Mouse (Mus musculus) lung, postnatal 0 days (tissue): Measurements from ENCODE around the gene Wbp11. TPM values are rescaled to one million over a fixed set of nuclear protein-coding genes. Genes with fewer than 3 reads are reported as not detected.

Source experiments
- ATAC-seq: fragments of 200-750 bp; cut with Nextera tagmentation; 2 replicates; pipeline ENCODE4 v1.8.0; 2017; ENCODE audit warnings: moderate library complexity
- DNase-seq: peaks from one replicate; pipeline ENCODE4 v3.0.0-alpha.2; 2016; ENCODE audit warnings: low spot score
- H3K27ac ChIP-seq: fragments of 300-500 bp; sonication (generic); 2 replicates; pipeline ENCODE4 v1.5.1; 2014; ENCODE audit warnings: antibody characterized with exemption, mild to moderate bottlenecking, low read length, mixed read lengths
- H3K27me3 ChIP-seq: fragments of 300-500 bp; sonication (generic); replicated peaks from 2 replicates; pipeline ENCODE4 v1.6.1; 2014; ENCODE audit warnings: low read length, mixed read lengths; ENCODE audit not compliant: insufficient read depth
- H3K36me3 ChIP-seq: fragments of 300-500 bp; sonication (generic); 2 replicates; pipeline ENCODE4 v1.6.1; 2014; ENCODE audit warnings: low read length, mixed read lengths; ENCODE audit not compliant: insufficient read depth
- H3K4me1 ChIP-seq: fragments of 300-500 bp; sonication (generic); 2 replicates; pipeline ENCODE4 v1.6.1; 2014; ENCODE audit warnings: antibody characterized with exemption, low read depth, low read length, mixed read lengths; ENCODE audit not compliant: insufficient read depth
- H3K4me2 ChIP-seq: fragments of 300-500 bp; sonication (generic); replicated peaks from 2 replicates; pipeline ENCODE4 v1.6.1; 2014; ENCODE audit warnings: low read depth, mild to moderate bottlenecking, low read length, moderate library complexity, mixed read lengths
- H3K4me3 ChIP-seq: fragments of 300-500 bp; sonication (generic); 2 replicates; pipeline ENCODE4 v1.5.1; 2014; ENCODE audit warnings: low read depth, low read length
- H3K9ac ChIP-seq: fragments of 300-500 bp; sonication (generic); replicated peaks from 2 replicates; pipeline ENCODE4 v1.6.1; 2014; ENCODE audit warnings: low read depth, mild to moderate bottlenecking
- H3K9me3 ChIP-seq: fragments of 300-500 bp; sonication (generic); 2 replicates; pipeline ENCODE4 v1.6.1; 2016; ENCODE audit warnings: low read length, mixed read lengths
- CTCF ChIP-seq: IDR thresholded peaks from 2 replicates; pipeline ENCODE4 v1.5.1; 2016; ENCODE audit warnings: antibody characterized with exemption, mild to moderate bottlenecking
- EP300 ChIP-seq: IDR thresholded peaks from 2 replicates; pipeline ENCODE4 v1.6.1; 2016; ENCODE audit warnings: antibody characterized with exemption, mild to moderate bottlenecking, control low read depth
- WGBS: fragments of 180-500 bp; shearing (Covaris S2); extraction: QIAGEN DNeasy Blood & Tissue Kit; methylation state at CpG from one replicate; pipeline ENCODE4 v1.1.7; 2014; 5-methylcytosine and 5-hydroxymethylcytosine counted together
- microRNA-seq: library from miRNA; unstranded; fragments of <30 nt; microRNA quantifications from one replicate; pipeline ENCODE4, GENCODE M21; 2016
- polyA plus RNA-seq: library from polyadenylated mRNA; unstranded; fragments of >200 nt; fragmentation: Nextera tagmentation; extraction: Ambion mirVana; gene quantifications from 2 replicates; pipeline ENCODE4 v1.2.1, GENCODE M21; 2015

The Wbp11 gene
- polyA plus RNA-seq, 1 experiment from 2014 or later = 44.4 TPM

DNA sequence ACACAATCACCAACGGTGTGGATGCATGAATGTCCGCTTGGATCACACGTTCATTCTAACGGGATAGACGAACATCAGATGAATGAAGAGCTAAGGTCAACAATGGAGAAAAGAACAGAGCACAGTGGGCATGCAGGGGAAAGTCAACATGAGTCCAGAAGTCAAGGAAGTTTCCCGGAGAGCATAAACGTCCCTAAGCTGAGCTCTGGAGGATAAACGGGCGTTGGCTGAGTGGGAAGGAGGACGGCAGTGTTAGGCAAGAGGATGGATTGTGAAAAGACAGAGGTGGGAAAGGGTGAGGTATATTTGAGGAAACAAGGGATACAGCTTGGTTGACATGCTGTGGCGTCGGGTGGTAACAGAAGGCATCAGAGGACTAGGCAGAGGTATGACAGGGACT, 45.9 kb downstream of the Wbp11 start:
- WGBS = 74% methylated on average over 12 of the region's 12 CpGs
- Histone ChIP-seq H3K27me3 (no peaks in the 10 kb centered on the region), H3K9ac (no peak overlapping the region), H3K4me2 (no peak overlapping the region), H3K27ac (no peak overlapping the region), H3K36me3 (no peaks in the 10 kb centered on the region), H3K4me3 (no peak overlapping the region), H3K4me1 (no peaks in the 10 kb centered on the region), H3K9me3 (no peaks in the 10 kb centered on the region)
- DNase-seq (no peak), ATAC-seq (no peak)
- TF ChIP-seq CTCF = no peak
- no peak for TF ChIP-seq EP300

DNA sequence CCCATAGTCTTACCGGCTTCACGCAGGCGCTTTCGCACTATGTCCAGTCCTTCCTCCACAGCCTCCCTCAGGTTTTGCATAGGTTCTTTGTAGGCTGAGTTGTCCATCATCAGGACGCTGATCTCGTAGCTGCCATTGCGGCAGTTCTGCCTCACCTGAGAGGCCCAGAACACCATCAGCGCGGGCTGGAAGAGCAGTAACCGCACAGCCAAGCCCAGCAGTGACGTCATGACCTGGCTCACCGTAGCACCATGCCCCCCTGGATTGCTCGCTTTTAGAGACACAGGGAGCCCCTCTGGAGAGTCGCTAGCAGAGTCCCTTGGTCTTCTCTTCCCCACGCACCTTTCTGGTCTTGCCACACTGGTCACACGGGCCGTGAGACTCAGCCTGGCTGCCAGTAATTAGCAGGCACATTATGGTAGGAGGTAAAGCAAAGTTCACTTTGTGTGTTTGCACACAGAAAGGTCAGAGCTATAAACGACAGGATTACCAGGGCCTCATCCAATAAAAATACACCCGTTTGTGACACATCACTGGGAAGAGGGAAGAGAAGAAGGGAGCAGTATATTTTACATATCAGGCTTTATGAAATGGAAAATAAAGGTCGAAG, 46.6 kb downstream of the Wbp11 start, which contains the start of gene Gucy2c:
Gene Gucy2c (minus strand): TSS at position 389 of the 610 bp plus-strand sequence.
- H3K9me3 ChIP-seq = no peaks in the 10 kb centered on the region
- no peak within 1 kb of the TSS for H3K4me2 ChIP-seq
- no peaks in the 10 kb centered on the region for H3K36me3 ChIP-seq
- no peak for TF ChIP-seq EP300
- no peak for TF ChIP-seq CTCF
- H3K27me3 ChIP-seq = no peaks in the 10 kb centered on the region
- DNase-seq = no peak
- H3K27ac ChIP-seq = no peak within 1 kb of the TSS
- 78% methylated on average over 20 of the region's 20 CpGs for WGBS
- H3K4me1 ChIP-seq = no peaks in the 10 kb centered on the region
- H3K9ac ChIP-seq = no peak within 1 kb of the TSS
- H3K4me3 ChIP-seq = no peak within 1 kb of the TSS
- no peak for ATAC-seq

DNA sequence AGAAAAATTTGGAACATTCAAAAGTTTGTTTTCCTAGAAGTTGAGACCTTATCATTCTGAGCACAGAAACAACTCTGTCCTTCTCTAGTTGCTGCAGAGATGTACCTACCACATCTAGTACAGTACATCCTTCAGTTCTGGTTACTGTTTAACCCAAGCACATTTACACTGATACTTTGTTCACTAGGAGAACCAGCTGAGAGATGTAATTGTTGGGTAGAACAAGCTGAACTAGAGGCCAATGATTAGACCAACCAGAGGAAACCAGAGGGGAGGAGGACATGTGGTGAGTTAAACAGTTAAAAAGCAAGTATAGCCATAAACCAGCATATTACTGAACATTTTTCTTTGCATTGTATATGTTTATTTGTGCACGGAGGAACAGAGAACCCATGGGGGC, 51.6 kb downstream of the Wbp11 start:
- WGBS = 74% methylated on average over 1 of the region's 1 CpGs
- H3K4me3 ChIP-seq = no peak overlapping the region
- no peaks in the 10 kb centered on the region for H3K36me3 ChIP-seq
- no peaks in the 10 kb centered on the region for H3K27me3 ChIP-seq
- no peak overlapping the region for H3K9ac ChIP-seq
- H3K27ac ChIP-seq = no peak overlapping the region
- DNase-seq (no peak), ATAC-seq (no peak)
- TF ChIP-seq EP300 (no peak), CTCF (no peak)
- H3K4me1 ChIP-seq = no peaks in the 10 kb centered on the region
- H3K4me2 ChIP-seq = no peak overlapping the region
- H3K9me3 ChIP-seq = no peaks in the 10 kb centered on the region

DNA sequence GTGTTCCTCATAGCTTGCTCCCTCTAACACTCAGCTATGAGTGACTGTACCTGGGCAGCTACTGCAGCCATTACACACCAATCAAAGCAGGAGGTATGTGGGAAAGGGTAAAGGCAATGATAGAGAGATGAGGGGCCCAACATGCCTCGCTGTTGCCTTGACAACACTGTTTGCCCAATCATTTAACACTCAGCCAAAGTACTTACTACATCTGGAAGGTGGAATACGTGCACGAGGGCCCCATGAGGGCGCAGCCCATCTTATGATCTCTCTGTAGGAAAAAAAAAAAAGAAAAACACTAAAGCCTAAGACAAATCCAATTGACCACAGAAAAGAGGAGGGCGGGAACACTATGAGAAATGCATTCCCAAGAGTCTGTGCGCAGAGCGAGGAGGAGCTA, 58.2 kb downstream of the Wbp11 start:
- Histone ChIP-seq H3K4me1 (no peaks in the 10 kb centered on the region), H3K4me2 (no peak overlapping the region), H3K9me3 (no peaks in the 10 kb centered on the region), H3K27ac (peak overlapping the region; percentile 32; the same call in 1 of the 2 replicates), H3K4me3 (no peak overlapping the region), H3K9ac (no peak overlapping the region), H3K36me3 (no peaks in the 10 kb centered on the region), H3K27me3 (no peaks in the 10 kb centered on the region)
- peak; percentile 29 for DNase-seq
- ATAC-seq = peak; percentile 41; the same call in 1 of the 2 replicates
- WGBS = 46% methylated on average over 7 of the region's 7 CpGs
- no peak for TF ChIP-seq EP300
- no peak for TF ChIP-seq CTCF

DNA sequence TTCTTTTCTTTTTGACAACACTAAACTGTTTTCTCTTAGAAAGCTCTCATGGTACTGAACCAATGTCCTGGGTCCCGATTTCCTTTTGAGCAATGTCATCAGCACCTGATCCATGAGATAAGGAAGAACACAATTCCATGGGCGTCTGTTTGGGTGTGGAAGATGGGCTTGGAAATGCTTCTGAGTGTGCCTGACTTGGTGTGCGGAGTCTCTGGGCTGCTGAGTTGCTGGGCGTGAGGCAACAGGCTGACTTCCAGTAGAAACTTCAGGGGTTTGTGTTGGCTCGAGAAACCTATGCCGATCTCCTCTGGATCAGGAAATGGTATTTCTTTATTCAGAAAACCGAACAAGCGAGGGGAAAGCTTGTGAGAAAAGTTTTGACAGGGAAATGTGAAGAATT, 58.9 kb downstream of the Wbp11 start:
- 52% methylated on average over 8 of the region's 8 CpGs for WGBS
- peak overlapping the region; percentile 32 for H3K27ac ChIP-seq
- peak; percentile 53 for ATAC-seq

DNA sequence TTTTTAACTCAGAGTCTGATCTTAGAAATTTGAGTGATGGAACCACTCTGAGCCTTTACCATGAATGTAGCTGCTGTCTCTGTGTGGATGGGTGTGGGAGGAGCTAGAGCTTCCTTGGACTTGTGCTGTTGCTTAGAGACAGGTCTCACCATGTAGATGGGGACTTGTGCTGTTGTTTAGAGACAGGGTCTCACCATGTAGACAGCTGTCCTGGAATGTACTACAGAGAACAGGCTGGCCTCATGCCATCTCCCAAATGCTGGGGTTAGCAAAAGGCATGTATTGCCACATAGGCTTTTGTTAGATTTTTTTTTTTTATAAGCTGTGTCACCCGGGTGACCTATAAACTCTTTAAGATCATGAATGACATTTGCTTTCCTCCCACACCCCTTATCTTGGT, 64.1 kb downstream of the Wbp11 start:
- no peak overlapping the region for H3K9ac ChIP-seq
- H3K36me3 ChIP-seq = no peaks in the 10 kb centered on the region
- 0% methylated on average over 1 of the region's 1 CpGs for WGBS
- peak; percentile 81 for DNase-seq
- no peak overlapping the region for H3K4me2 ChIP-seq
- H3K9me3 ChIP-seq = no peaks in the 10 kb centered on the region
- no peak for TF ChIP-seq EP300
- TF ChIP-seq CTCF = no peak
- H3K27ac ChIP-seq = no peak overlapping the region; the same call in 1 of the 2 replicates
- H3K4me3 ChIP-seq = no peak overlapping the region
- H3K27me3 ChIP-seq = no peaks in the 10 kb centered on the region
- peak; percentile 92 for ATAC-seq
- peaks cover 6% of the 10 kb centered on the region; the same call in 1 of the 2 replicates for H3K4me1 ChIP-seq

More for the DNA sequence above, 58.9 kb downstream of the Wbp11 start:
- H3K27me3 ChIP-seq = no peaks in the 10 kb centered on the region
- H3K9me3 ChIP-seq = no peaks in the 10 kb centered on the region
- no peak overlapping the region for H3K4me2 ChIP-seq
- peaks cover 4% of the 10 kb centered on the region; the same call in 1 of the 2 replicates for H3K4me1 ChIP-seq
- peak; percentile 50 for DNase-seq
- H3K9ac ChIP-seq = no peak overlapping the region
- no peak overlapping the region for H3K4me3 ChIP-seq
- TF ChIP-seq CTCF = no peak
- no peak for TF ChIP-seq EP300
- H3K36me3 ChIP-seq = no peaks in the 10 kb centered on the region

Small RNA genes lying within 50 kb of the gene (microRNA-seq; reads per million reads assigned to microRNA genes)
- gene Gm44364 = not detected

Other genes with a start within 250 kb of the Wbp11 start
- 6.0 and 7.2 TPM in 2 replicates for gene Plbd1, start 166.3 kb downstream of the Wbp11 start, polyA plus RNA-seq
- 0.11 TPM in 1 of 2 replicates, not detected in the other for gene Gucy2c, start 46.5 kb downstream of the Wbp11 start, polyA plus RNA-seq
- gene Hist4h4, start 23.8 kb downstream of the Wbp11 start, polyA plus RNA-seq = 1.5 and 1.6 TPM in 2 replicates
- gene H2afj, start 20.0 kb downstream of the Wbp11 start, polyA plus RNA-seq = 424 and 464 TPM in 2 replicates
- gene BC049715, start 607 bp downstream of the Wbp11 start, polyA plus RNA-seq = 1.8 and 2.2 TPM in 2 replicates
- 2.3 and 3.4 TPM in 2 replicates for gene Smco3, start 7.2 kb upstream of the Wbp11 start, polyA plus RNA-seq
- 7.5 and 7.9 TPM in 2 replicates for gene Art4, start 29.5 kb upstream of the Wbp11 start, polyA plus RNA-seq
- gene Mgp, start 47.6 kb upstream of the Wbp11 start, polyA plus RNA-seq = 1,533 and 1,851 TPM in 2 replicates
- 0.61 and 0.74 TPM in 2 replicates for gene Erp27, start 93.9 kb upstream of the Wbp11 start, polyA plus RNA-seq
- gene Pde6h, start 95.6 kb upstream of the Wbp11 start, polyA plus RNA-seq = 0.27 and 0.60 TPM in 2 replicates
- 68.4 and 70.8 TPM in 2 replicates for gene Arhgdib, start 113.7 kb upstream of the Wbp11 start, polyA plus RNA-seq